9 mouse cellular contexts compared by ENCODE assay signal in genomic region chr13:34239371-34240086, GRCm38 (mm10).
A peak's percentile ranks its signal among the peaks of the same experiment; 100 is the strongest.
DNase-seq lines count a peak whose midpoint lies in the region; ATAC-seq and TF ChIP-seq lines count a peak whose summit lies in the region.
"Had no signal": no experiment of that assay in that cellular context is flagged by ENCODE, and none has a peak within 500 bp of the region (broad histone marks: within the 10 kb centered on the region; RNA-seq: fewer than 3 reads in every experiment).

No protein-coding gene starts in this region.

- H3K27ac ChIP-seq in layer of hippocampus, adult 2 months: peak overlapping the region; percentile 36; the same call in 1 of the 2 replicates
- H3K27ac ChIP-seq in forebrain, embryonic 13.5 days: peak overlapping the region; percentile 90
- H3K27ac ChIP-seq in neural tube, embryonic 14.5 days (ENCODE audit: low read depth, low read length): no peak overlapping the region

- no peaks in the 10 kb centered on the region for H3K9me3 ChIP-seq in forebrain, embryonic 13.5 days (replicated peaks)
- no peaks in the 10 kb centered on the region for H3K9me3 ChIP-seq in neural tube, embryonic 14.5 days (ENCODE audit: control insufficient read depth, low read length)

- H3K4me3 ChIP-seq in layer of hippocampus, adult 2 months: no peak overlapping the region
- H3K4me3 ChIP-seq in forebrain, embryonic 13.5 days: no peak overlapping the region
- no peak overlapping the region for H3K4me3 ChIP-seq in neural tube, embryonic 14.5 days (ENCODE audit: low read depth, low read length)

- TF ChIP-seq CTCF in layer of hippocampus, adult 2 months (conservative IDR thresholded peaks at IDR 0.05): no peak

- peak; percentile 64 for ATAC-seq in forebrain, embryonic 13.5 days
- 0 out of 2 replicates have a peak, but pooled peaks have one; percentile 16 for ATAC-seq in neural tube, embryonic 14.5 days (ENCODE audit: low read depth)

- intact Hi-C loops in heart, postnatal 36 days (cut with DNase I): no loop called here
- intact Hi-C loops in gastrocnemius, postnatal 36 days (cut with DNase I): no loop called here

- WGBS in forebrain, embryonic 13.5 days: 3% methylated on average over 11 of the region's 11 CpGs
- 13% methylated on average over 11 of the region's 11 CpGs for WGBS in neural tube, embryonic 14.5 days

- H3K4me1 ChIP-seq in forebrain, embryonic 13.5 days: peaks cover 65% of the 10 kb centered on the region
- H3K4me1 ChIP-seq in neural tube, embryonic 14.5 days (ENCODE audit: control insufficient read depth, insufficient read depth, low read length): peaks cover 19% of the 10 kb centered on the region

- H3K9ac ChIP-seq in forebrain, embryonic 13.5 days: no peak overlapping the region
- H3K9ac ChIP-seq in neural tube, embryonic 14.5 days (replicated peaks; ENCODE audit: low read depth, low read length): no peak overlapping the region

- H3K36me3 ChIP-seq in forebrain, embryonic 13.5 days (ENCODE audit: poor library complexity, severe bottlenecking): no peaks in the 10 kb centered on the region
- no peaks in the 10 kb centered on the region for H3K36me3 ChIP-seq in neural tube, embryonic 14.5 days (ENCODE audit: control insufficient read depth, insufficient read depth, low read length)

- DNase-seq in layer of hippocampus, adult 2 months (ENCODE audit: low spot score in 2 of 2): no peak
- no peak for DNase-seq in layer of hippocampus, adult 9-11 months
- peak; percentile 77 for DNase-seq in kidney, postnatal 14 days
- no peak for DNase-seq in B cell, adult 2 months
- no peak for DNase-seq in heart, postnatal 36 days
- no peak for DNase-seq in gastrocnemius, postnatal 36 days
- DNase-seq: heart, postnatal 4 days had no signal

- H3K27me3 ChIP-seq in forebrain, embryonic 13.5 days: no peaks in the 10 kb centered on the region
- no peaks in the 10 kb centered on the region for H3K27me3 ChIP-seq in neural tube, embryonic 14.5 days (ENCODE audit: control insufficient read depth, insufficient read depth, low read length)

- peak overlapping the region; percentile 44 for H3K4me2 ChIP-seq in forebrain, embryonic 13.5 days
- no peak overlapping the region for H3K4me2 ChIP-seq in neural tube, embryonic 14.5 days (ENCODE audit: low read depth, low read length)
